Mouse (Mus musculus) forelimb bud, embryonic 11.5 days (tissue): ENCODE results near the gene Slain2.
"Not testable (repeated sequence)": the region's sequence is repeated elsewhere in the genome, so short reads cannot be mapped to it uniquely, and the experiment has no call there.

ENCODE experiments used
- DNase-seq: peaks from one replicate; pipeline ENCODE4 v3.0.0-alpha.2; 2012; ENCODE audit warnings: low read depth, low spot score

The Slain2 gene

DNA sequence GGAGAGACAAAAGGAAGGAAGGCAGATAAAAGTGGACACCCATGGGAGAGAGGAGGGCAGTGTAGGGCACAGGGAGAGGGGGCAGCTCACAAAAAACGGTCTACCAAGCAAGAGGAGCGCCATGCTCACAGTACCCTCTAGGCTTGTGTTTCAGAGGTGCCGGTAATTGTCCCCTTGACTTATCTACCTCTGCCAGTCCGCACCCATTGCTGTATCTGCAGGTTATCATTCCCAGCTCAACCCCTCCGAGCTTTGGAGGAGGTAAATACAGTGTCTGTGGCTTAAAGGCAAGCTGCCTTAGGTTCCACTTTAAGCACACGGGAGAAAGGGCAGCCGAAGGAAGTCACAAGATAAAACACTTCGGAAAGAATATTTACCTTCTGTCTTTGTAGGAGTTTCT lies 14.8 kb upstream of the Slain2 start:
- no peak for DNase-seq

DNA sequence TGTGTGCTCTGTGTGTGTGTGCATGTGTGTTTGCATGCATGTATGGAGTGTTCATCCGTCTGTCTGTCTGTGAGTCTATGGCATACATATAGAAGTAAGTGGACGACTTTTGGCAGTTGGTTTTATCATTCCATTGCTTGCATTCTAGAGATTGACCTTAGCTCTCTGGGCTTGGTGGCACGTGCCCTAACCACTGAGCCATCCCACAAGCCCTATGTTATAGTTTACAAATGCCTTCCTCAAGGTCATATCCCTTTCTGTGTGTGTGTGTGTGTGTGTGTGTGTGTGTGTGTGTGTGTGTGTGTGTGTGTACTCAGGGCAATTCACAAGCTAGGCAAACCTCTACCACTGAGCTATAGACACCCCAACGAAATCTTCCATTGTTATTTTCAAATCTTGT lies 12.2 kb upstream of the Slain2 start:
- DNase-seq: no peak

DNA sequence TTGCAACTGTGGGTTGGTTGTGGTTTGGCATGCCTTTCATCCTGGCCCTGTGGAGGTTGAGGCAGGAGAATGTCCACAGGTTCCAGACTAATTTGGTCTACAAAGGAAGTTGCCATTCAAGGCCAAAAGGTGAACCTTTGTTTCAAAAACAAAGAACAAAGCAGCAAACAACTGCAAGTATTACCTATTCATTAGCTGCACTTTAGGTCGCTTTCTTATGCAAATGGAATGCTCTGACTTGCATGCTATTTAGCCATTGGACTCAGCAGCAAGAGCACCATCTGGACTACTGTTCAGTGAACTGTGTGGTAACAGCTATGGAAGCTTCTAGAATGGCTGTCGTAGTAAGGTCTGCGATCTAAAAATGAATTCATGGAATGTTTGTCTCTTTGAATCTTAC lies 11.8 kb upstream of the Slain2 start:
- no peak for DNase-seq

DNA sequence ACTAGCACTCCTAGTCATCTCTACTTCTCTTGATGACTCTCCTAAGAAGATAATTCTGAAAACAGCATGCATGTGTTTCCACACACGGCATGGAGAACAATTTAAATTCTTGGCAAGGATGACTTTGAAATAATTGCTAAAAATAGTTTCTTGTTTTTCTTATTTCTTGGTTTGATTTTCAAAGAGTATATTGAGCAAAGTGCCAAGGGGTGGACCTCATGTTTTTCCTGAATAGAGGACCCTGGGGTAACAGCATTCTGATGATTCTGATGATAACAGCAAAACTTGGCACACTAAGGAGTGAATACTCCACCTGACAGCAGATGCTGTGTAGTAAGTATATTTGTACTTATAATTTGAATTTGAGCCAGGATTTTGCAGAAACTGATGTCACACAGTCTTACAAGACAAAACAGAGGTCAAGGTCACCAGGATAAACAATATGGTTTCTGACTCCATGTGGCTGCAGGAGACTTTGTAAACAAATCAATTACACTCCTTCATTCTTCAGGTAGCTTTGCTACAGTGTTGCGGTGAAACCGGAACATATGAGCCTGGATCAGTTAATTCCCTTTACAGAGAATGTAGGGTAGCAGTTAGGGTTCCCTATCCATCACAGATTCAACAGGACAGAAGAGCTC lies 11.1 kb upstream of the Slain2 start:
- no peak for DNase-seq

DNA sequence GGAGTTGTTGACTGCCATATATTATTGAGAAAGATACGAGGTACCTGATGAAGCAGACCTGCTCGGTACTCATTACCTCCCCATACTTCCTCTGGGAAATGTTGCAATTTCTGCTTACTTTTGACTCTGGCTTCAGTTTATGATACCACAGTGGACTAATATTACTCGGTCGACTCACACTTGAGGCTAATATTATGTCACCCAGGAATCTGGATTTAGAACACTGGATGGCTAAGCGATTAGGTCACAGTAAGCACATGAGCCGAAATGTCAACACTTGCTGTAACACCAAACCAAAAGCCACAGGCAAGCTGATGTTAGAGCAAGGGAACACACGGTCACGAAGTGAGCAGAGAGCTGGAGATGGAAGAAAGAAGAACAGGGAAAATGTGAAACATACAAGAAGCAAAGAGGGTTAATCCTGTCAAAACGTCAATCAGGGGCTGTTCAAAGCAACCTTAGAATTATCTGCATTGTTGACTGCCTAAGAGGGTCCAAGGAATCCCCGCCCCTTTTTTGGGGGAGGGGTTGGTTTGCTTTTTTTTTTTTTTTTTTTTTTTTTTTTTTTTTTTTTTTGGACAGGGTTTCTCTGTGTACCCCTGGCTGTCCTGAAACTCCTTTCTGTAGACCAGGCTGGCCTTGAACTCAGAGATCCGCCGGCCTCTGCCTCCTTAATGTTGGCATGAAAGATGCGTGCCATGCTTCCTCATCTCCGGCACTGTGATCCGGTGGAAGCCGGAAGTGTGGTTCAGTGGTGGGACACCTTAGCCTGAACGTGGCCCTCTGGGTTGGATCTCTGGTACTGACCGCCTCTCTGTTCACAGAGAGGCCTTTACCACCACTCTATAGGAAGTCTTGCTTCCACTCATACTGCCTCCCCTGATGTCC lies 9.0 kb upstream of the Slain2 start:
- DNase-seq: no peak

DNA sequence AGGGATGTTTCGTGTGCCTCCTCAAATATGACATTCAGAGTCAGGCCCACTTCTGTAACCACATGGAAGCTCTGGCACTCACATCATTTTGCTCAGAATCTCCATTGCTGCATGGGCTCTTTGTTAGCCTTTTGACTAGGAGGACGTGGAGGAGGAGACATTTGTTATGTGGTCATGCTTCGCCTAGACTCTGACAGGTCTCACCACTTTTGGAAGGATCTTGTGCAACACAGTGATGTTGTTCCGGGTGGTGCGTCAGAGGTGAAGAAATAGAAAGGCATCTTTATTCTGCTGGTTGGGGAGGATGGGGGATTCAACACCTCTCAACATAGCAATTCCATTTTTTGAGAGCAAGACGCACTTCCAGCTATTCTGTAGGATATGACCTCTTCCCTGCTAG lies 6.7 kb upstream of the Slain2 start:
- no peak for DNase-seq

DNA sequence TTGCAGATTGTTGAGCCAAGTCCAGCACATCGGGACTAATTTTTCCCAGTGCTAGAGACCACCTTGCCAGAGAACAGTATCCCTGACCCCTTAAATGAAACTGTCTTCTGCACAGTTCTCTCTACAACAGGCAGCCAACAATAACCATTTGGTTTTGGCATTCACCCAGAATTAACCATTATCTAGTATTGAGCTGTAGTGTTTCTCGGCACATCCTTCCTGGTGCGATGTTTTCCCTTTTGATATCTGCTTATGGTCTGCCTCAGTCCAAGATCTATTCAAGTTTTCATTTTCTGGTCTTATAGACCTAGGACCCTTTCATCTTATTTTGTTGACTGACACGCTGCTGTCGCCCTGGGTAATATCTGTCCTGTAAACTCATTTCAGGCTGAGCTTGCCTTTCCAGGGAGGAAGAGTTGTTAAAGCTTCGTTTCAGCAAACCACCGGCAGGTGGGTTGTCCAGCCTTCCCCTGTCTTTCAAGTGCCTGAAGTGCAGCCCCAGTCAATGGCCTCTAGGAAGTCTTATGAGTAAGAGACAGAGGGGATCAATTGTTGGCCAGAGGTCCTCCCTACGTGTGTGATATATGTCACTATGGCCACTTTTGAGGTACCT lies 5.7 kb upstream of the Slain2 start:
- DNase-seq: no peak

DNA sequence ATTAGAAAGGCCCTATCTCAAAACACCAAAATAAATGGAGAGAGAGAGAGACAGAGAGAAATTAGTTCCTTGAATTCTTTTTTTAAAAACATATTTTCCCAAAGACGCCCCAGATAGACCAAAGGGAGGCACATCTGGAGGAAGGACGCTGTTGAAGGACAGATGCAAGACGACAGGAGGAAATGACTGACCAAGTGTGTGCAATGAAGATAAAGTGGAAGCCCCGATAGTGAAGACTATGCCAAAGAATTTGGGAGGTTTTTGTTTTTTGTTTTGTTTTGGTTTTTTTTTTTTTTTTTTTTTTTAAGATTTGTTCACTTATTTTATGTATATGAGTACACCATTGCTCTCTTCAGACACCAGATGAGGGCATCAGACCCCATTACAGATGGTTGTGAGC lies 4.7 kb upstream of the Slain2 start:
- no peak for DNase-seq

DNA sequence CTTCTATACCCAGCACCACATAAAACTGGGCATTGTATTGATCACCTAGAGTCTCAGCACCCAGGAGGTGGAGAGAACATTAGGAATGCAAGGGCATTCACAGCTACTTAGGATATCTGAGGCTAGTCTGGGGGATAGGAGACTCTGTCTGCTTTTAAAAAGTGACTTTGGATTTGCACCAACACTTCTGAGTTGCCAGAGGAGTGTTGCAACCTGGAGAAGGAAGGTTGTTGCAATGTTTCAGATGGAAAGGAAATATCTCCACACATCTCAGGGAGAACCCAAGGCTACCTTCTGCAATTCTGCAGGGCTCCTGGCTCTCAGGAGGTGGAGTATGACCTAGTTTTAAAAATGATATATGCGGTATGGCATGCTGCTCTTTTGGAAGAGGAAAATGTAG lies 3.7 kb upstream of the Slain2 start:
- DNase-seq: no peak

DNA sequence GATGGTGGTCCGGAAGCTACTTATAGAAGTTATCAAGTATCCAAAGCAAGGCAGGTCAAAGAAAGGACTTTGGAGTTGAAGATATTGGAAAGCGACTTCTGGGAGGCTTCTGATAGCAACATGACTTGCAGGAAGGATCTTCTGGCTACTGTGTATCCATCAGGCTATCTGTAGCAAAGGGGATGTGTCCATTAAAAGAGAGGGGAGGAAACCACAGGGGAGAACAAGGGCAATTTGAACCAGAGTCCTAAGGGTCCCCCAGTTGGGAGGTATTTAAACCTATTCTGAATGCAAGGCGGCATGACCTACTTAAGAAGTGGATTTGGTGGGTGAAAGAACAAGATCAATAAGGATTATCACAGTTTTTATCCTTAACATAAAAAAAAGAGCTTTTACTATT lies 2.8 kb upstream of the Slain2 start:
- no peak for DNase-seq

DNA sequence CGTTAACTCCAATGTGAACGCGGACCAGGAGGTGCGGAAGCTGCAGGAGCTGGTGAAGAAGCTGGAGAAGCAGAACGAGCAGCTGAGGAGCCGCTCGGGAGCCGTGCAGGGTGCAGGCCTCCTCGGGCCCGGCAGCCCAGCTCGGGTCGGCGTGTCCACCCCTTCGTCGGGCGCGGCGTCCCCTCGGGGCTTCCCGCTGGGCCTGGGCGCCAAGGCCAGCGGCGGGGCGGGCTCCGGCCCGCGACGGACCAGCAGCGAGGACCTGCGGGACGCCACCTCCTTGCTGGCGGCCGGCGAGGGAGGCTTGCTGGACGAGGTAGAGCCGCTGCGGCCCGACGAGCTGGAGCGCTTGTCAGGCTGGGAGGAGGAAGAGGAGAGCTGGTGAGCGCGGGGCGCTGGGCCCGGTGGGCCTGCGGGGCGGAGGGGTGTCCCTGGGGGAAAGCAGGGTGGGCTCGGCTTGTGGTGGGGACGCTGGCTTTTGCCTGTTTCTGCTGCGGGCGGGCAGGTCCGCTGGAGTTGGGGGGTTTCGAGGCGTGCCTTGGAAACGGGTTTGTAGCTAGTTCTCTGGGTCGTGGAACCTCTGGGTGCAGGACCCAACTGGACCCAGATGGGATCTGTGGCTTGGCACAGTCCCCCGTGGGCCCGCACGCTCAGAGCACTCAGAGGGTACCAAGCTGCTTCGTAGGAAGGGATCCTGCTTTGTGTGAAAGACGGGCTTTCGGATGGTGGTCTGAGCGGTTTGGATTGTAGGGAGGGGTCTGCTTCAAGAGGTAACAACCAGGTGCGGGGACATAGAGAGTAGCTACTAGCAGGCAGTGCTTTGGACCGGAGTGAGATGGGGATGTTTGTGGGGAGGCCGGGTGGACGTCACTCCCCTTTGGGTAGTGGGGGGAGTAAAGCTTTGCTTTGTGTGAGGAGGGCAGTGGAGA lies 793 bp downstream of the Slain2 start:
- peak; percentile 36 for DNase-seq

DNA sequence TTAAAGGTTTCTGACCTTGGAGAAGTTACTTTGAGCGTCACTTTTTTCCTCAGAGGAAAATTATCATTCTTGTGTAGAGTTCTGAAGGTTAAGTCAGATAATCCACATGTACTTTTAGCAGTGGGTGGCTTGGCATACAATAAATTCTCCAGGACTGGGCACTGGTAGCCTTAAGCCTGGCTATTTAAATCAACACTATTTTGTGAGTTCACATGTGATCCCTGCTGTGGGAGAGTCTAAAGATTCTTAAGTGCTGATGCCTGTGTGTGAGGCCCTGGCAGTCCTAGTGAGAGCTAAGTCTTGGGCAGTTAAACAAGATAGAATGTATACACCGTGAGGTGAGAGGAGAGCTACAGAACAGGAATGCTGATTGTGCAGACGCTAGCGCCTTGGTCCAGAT lies 1.9 kb downstream of the Slain2 start:
- DNase-seq: no peak

DNA sequence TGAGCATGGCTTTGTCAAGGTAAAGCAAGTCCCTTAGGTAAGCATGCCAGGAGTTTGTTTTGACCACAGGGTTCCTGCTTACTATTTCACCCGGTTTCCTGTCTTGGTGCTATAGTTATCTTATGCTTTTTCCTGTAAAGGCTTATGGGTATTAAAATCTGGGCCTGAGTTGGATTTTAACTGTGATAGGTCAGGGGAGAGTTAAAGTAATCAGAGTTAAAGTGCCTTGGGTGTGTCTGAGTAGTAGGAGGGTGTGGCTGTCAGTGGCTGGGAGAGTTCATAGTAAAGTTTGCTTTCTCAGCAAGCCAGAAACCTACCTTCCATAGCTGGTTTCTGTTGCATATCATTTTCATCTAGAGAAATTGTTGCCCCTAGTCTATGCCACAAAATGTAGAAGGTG lies 2.7 kb downstream of the Slain2 start:
- DNase-seq: no peak

DNA sequence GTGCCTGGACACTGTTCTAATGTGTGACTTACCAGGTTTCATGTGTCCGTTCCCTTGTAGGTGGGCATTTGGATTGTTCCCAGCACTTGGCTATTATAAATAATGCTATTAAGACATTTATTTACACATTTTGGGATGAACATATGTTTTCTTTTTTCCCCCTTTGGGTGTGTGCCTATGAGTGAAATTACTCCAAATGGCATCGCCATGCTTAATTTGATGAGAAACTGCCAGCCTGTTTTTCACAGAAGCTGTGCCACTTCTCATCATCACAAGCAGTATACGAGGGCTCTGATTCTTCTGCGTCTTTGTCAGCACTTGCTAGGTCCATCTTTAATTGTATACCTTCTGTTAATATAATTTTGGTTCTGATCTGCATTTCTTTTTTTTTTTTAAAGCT lies 6.3 kb downstream of the Slain2 start:
- DNase-seq: no peak

DNA sequence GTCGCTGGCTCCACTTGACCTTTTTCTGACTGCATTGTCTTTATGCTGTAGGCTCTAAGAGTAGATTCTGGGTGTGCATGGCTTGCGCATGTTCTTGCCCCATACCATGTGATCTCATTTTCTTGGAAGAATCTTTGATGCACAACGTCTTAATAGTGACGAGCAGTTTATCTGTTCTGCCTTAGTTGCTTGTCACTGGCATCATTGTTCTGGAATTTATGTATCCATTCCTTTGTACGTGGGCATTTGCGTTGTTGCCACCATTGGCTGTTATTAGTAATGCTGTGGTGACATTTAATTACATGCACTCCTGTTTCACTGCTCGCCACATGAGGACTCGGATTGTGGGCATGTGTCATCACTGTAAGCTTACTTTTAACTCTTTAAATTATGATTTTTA lies 7.1 kb downstream of the Slain2 start:
- no peak for DNase-seq

DNA sequence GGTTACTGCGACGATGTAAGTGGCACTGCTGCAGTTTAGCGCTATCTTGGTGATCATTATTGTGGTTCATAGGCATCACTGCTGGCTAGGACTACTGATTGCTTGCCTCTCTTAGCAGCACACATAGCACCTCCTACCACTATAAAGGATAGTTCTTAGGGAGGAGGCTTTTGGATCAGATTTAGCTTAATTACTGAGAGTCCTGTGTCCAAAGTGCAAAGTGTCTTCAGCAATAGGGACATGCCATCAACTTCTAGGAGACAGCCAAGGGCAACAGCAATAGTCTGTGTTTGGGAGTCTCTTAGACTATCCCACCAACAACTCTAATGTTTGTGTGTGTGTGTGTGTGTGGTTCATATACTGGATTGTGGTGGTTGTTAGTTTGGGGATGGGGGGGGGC lies 8.7 kb downstream of the Slain2 start:
- DNase-seq: no peak

DNA sequence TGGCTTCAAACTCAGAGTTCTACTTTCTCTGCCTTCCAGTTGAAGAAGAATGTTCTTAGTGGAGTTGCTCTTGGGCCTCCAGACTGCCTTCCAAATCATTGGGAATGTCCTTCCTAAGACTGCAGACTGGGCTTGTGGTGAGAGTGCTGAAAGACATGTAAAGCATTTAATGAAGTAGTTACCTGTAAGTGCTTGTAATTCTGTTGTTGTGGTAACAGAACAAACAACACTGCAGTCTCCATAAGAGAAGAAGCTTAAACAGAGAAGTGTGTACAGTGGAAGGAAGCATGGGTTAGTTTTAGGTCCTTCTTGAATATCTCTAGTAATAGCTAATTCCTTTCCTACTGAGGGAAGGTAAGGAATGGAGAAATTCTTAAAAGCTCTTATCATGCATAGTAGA lies 13.0 kb downstream of the Slain2 start:
- DNase-seq: no peak

DNA sequence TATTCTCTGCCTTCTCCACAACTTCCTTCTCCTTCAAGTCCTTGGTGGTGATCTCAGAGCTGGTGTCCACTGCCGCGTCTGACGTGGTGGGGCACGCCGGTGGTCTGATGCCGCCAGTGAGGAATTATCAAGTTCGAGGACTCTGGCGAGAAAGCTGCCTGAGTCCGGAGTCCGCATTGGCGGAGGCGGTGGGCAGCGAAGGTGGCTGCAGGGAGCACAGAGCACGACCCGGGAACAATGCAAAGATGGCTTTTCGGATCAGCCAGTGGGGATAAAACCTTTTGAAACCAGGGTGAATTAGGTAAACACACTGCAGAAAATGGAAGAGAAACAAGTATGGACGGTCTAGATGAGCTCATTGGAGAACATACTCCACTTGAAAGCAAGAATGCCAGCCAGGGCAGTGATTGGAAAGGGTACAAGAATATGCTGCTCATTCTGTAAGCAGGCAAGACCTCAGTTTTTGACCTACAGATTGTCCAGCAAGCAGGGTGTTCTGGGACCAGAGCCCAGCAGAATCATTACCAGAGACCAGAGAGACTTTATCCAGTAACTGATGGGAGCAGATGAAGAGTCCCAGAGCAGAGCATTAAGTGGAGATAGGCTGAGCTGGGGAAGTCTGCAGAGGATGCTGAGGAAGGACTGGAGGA lies 19.0 kb downstream of the Slain2 start:
- no peak for DNase-seq

DNA sequence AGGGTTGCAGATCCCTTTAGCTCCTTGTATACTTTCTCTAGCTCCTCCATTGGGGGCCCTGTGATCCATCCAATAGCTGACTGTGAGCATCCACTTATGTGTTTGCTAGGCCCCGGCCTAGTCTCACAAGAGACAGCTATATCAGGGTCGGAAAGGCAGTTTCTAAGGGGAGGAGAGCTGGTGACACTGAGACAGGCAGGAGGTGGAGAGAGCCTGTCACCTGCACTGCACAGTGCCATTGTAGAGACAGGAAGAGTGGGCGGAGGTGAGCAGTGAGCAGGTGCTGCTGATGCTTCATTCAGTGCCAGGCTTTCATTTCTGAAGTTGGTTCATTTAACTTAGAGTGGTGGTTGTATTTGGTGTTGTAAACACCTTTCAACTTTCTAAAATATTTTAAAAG lies 24.3 kb downstream of the Slain2 start:
- not testable (repeated sequence) for DNase-seq

DNA sequence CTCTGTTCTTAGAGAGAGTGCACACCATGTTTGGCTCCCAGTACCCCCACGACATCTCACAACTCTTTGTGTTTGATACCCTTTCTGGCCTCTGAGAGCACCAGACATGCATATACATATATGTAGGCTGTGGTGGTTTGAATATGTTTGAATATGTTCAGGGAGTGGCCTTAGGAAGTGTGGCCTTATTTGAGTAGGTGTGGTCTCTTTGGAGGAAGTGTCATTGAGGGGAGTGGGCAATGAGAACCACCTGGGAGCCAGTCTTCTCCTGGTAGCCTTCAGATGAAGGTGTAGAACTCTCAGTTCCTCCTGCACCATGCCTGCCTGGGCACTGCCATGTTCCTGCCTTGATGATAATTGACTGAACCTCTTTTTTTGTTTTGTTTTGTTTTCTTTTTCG lies 25.2 kb downstream of the Slain2 start:
- no peak for DNase-seq

DNA sequence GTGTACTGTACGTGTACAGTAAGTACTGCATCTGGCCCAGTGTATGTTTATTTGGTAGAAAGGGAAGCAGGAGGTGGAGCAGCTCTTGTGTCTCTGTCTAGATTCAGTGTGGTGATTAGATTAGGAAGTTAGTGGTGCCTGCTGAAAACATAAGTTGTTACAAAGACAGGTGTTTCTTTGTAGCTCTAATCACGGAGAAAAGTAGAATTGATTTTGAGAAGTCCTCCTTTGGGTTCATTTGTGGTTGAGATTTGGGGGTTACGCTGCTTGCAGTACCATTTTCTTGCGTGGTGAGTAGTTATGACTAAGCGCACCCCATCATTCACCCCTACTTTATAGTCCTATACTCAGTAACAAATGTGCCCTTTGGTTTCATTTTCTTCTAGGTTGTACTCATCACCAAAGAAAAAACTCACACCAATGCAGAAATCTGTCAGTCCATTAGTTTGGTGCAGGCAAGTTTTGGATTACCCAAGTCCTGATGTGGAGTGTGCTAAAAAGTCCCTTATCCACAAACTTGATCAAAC lies 26.9 kb downstream of the Slain2 start:
- DNase-seq: no peak
